Mouse (Mus musculus) forebrain, embryonic 11.5 days (tissue): Measurements from ENCODE around the gene Ilf2. TPM values are rescaled to one million over a fixed set of nuclear protein-coding genes. Genes with fewer than 3 reads are reported as not detected.

Experiments used
- ATAC-seq: fragments of 200-750 bp; cut with Nextera tagmentation; replicated peaks from 2 replicates; pipeline ENCODE4 v1.8.0; 2017; ENCODE audit warnings: moderate TSS enrichment; ENCODE audit not compliant: low FRiP score
- DNase-seq: peaks from one replicate; pipeline ENCODE4 v3.0.0-alpha.2; 2017; ENCODE audit warnings: low spot score
- H3K27ac ChIP-seq: fragments of 300-500 bp; sonication (generic); 2 replicates; pipeline ENCODE4 v1.5.1; 2014; ENCODE audit warnings: low read depth, low read length
- H3K27me3 ChIP-seq: fragments of 300-500 bp; sonication (generic); 2 replicates; pipeline ENCODE4 v1.6.1; 2014; ENCODE audit warnings: mild to moderate bottlenecking, low read length, mixed read lengths; ENCODE audit not compliant: control insufficient read depth, insufficient read depth
- H3K36me3 ChIP-seq: fragments of 300-500 bp; sonication (generic); 2 replicates; pipeline ENCODE4 v1.6.1; 2014; ENCODE audit warnings: mild to moderate bottlenecking, low read length, moderate library complexity, mixed read lengths; ENCODE audit not compliant: control insufficient read depth, insufficient read depth
- H3K4me1 ChIP-seq: fragments of 300-500 bp; sonication (generic); replicated peaks from 2 replicates; pipeline ENCODE4 v1.6.1; 2014; ENCODE audit warnings: low read length, mixed read lengths; ENCODE audit not compliant: control insufficient read depth, insufficient read depth
- H3K4me2 ChIP-seq: fragments of 300-500 bp; sonication (generic); 2 replicates; pipeline ENCODE4 v1.6.1; 2014; ENCODE audit warnings: low read depth, mild to moderate bottlenecking, low read length, moderate library complexity, mixed read lengths; ENCODE audit not compliant: severe bottlenecking
- H3K4me3 ChIP-seq: fragments of 300-500 bp; sonication (generic); 2 replicates; pipeline ENCODE4 v1.5.1; 2014; ENCODE audit warnings: low read depth, low read length
- H3K9ac ChIP-seq: fragments of 300-500 bp; sonication (generic); 2 replicates; pipeline ENCODE4 v1.6.1; 2014; ENCODE audit warnings: low read length
- H3K9me3 ChIP-seq: fragments of 300-500 bp; sonication (generic); 2 replicates; pipeline ENCODE4 v1.6.1; 2016; ENCODE audit warnings: low read length, mixed read lengths; ENCODE audit not compliant: control insufficient read depth
- WGBS: fragments of 180-500 bp; shearing (Covaris S2); extraction: QIAGEN DNeasy Blood & Tissue Kit; methylation state at CpG from one replicate; pipeline ENCODE4 v1.1.7; 2014; 5-methylcytosine and 5-hydroxymethylcytosine counted together
- polyA plus RNA-seq: library from polyadenylated mRNA; unstranded; fragments of >200 nt; fragmentation: Nextera tagmentation; extraction: Ambion mirVana; gene quantifications from 2 replicates; pipeline ENCODE4 v1.2.1, GENCODE M21; 2014

Ilf2 gene
- polyA plus RNA-seq, 1 experiment from 2014 or later = 365 TPM

DNA sequence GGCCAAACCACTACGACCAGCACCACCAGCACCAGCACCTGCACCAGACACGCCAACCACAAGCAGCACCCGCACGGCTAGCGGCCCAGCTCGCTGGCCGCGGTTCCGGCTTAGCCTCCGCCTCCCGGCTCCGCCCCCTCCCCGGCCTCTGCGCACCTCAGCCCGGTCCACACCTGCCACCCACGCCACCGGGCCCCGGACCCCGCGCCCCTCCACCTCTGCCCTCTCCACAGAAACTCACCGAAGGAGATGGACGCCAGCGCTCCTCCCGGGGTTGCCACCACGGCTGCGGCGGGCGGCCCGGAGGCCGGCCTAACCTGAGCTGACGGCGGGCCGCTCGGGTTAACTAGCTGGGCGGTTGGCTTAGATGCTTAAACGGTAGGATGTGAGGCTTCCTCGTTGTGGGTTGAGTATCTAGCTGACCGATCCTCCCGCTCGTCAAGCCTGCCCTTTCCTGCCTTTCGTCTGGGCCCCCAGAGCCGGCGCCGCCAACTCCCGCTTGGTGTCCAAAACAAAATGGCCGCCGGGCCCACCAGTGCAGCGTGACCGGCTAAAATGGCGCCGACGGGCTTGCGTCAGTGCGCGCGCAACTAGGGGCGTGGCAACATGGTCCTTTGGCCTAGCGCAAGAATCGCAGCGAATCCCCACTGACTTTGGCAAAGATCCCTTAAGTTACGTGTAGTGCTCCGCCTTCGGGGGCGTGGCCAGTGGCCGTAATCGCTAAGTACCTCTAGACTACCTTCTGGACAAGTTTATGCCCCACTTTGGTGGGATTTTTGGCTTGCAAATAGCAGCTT is 33.2 kb downstream of the Ilf2 start, which contains the start of gene Chtop:
Gene Chtop (minus strand): TSS at position 549 of the 797 bp plus-strand sequence.
- Histone ChIP-seq H3K9ac (peak within 1 kb of the TSS; percentile 99), H3K27me3 (peaks cover 5% of the 10 kb centered on the region), H3K36me3 (peaks cover 4% of the 10 kb centered on the region; the same call in 1 of the 2 replicates), H3K27ac (peak within 1 kb of the TSS; percentile 77), H3K9me3 (no peaks in the 10 kb centered on the region), H3K4me1 (peaks cover 9% of the 10 kb centered on the region; the same call in 1 of the 2 replicates), H3K4me3 (peak within 1 kb of the TSS; percentile 93), H3K4me2 (peak within 1 kb of the TSS; percentile 59)
- DNase-seq = peak; percentile 100
- peak; percentile 94 for ATAC-seq
- under 1% methylated on average over 65 of the region's 66 CpGs for WGBS

DNA sequence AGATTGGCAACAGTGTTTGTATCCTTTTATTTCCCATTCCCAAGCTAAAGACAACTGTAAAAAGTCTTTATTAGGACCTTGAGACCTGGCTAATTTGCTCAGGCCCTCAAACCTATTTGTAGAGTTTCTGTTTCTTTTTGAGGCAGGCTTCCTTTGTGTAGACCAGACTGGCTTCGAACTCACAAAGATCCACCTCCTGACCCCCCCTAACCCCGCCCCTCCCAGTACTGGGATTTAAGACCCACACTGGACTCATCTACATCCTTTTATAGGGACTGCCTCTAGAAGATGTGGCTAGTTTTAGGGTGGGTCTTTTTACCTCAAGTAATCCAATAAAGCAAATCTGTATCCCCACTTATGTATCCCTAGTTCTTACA is 33.8 kb downstream of the Ilf2 start:
- Histone ChIP-seq H3K4me1 (peaks cover 10% of the 10 kb centered on the region; the same call in 1 of the 2 replicates), H3K9ac (no peak overlapping the region; the same call in 1 of the 2 replicates)

DNA sequence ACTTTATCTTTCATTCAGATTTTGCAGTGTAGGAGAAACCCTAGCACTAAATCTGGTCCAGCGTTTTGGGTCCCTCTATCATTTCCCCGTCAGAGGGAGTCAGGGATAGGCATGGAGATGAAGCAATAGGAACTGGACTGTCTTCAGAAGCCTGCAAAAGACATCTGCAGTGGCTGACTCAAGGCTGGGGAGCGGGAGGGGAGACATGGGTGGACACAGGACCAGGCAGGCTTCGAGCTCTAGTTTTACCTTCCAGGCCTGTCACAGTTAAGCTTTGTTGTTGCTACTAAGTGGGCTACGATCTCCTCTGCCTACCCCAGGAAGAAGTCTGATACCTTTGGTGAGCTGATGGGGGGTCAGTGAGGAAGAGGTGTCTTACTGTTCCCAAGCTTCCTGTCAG is 36.4 kb downstream of the Ilf2 start:
- Histone ChIP-seq H3K9ac (no peak overlapping the region), H3K4me1 (peaks cover 10% of the 10 kb centered on the region; the same call in 1 of the 2 replicates), H3K4me3 (no peak overlapping the region), H3K4me2 (no peak overlapping the region), H3K36me3 (no peaks in the 10 kb centered on the region), H3K27ac (no peak overlapping the region), H3K27me3 (peaks cover 12% of the 10 kb centered on the region), H3K9me3 (no peaks in the 10 kb centered on the region)
- 88% methylated on average over 5 of the region's 5 CpGs for WGBS
- ATAC-seq (no peak), DNase-seq (no peak)

More for the DNA sequence above, 33.8 kb downstream of the Ilf2 start:
- Histone ChIP-seq H3K27me3 (peaks cover 5% of the 10 kb centered on the region), H3K4me3 (peak overlapping the region; percentile 93; the same call in 1 of the 2 replicates), H3K27ac (0 out of 2 replicates have a peak overlapping the region, but pooled peaks have one; percentile 4), H3K36me3 (peaks cover 4% of the 10 kb centered on the region; the same call in 1 of the 2 replicates), H3K9me3 (no peaks in the 10 kb centered on the region), H3K4me2 (peak overlapping the region; percentile 35; the same call in 1 of the 2 replicates)
- WGBS = 6% methylated on average over 2 of the region's 2 CpGs
- DNase-seq = no peak
- peak; percentile 29 for ATAC-seq

DNA sequence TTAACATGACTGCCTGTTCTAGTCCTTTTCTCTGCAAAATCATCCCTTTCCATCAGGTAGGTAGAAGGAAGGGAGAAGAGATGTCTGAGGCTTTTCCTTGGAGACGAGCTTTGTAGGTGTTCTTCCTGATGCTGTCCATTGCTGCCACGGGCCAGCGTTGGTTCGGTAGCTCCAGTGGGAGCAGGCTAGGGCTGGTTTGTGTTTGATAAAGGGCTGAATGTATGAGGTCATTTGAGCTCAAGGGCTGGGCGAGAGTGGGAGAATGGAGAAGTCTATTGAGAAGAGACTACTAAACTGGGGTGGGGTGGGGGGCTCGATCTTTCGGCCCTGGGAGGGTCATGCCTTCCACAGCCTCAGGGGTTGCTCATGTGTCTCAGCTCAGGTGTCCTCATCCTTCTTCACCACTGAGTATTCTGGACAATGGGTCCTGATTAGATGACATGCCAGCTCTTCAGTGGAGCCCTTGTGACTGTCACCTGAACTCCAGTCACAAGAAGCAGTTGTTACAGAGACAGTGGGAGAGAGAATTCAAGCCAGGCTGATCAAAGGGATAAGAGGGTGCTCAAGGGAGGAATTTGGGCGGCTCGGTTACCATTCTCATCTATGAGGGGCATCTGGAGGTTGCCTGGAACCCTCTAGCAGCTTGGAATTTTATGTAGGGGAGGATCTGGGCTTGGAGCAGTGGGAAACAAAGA is 37.2 kb downstream of the Ilf2 start:
- Histone ChIP-seq H3K9ac (no peak overlapping the region), H3K9me3 (no peaks in the 10 kb centered on the region), H3K4me3 (no peak overlapping the region), H3K4me2 (no peak overlapping the region), H3K4me1 (peaks cover 3% of the 10 kb centered on the region; the same call in 1 of the 2 replicates), H3K36me3 (no peaks in the 10 kb centered on the region), H3K27ac (no peak overlapping the region), H3K27me3 (peaks cover 12% of the 10 kb centered on the region)
- WGBS = 79% methylated on average over 9 of the region's 9 CpGs
- ATAC-seq (no peak), DNase-seq (no peak)

DNA sequence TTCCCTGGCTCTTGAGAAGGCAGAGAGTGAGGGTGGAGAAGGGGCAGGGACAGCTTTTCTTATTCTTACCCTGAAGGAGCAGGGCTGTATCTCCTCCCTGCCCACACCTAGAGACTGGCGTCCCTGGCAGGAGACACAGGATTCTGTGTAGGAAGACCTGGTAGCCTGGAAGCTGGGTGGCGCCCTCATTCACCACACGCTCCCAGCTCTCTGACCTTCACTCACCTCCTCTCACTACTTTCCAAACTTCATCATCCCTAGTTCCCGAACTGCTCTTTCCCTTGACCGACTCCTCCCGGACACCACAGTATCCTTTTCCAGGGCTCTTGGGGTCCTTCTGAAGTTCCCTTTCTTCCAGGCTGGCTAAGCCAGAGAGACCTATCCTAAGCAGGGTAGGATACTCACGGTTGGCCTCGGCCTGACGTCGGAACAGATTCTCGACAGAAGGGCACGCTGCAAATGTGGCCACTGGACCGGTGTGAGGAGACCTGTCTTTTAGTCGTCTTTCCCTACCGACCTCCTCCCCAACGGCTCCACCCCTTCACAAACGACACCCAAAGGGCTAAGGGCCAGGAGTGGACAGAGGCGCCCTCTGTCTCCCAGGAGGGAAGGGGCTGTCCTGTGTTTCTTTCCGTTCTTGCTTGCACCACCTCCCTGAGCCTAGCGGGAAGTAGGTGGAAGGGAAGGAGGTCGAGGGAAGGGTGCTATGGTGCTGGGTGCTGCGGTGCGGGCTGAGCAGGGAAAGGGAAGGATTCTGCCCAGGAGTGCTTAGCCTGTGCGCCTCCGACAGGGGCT is 38.1 kb downstream of the Ilf2 start, which contains the start of the genes S100a1 and S100a13:
Gene S100a1 (minus strand): TSS at position 597 of the 795 bp plus-strand sequence.
Gene S100a13 (plus strand): TSS at position 640 of the 795 bp plus-strand sequence.
- H3K27ac ChIP-seq = no peak within 1 kb of the TSS
- ATAC-seq = 0 out of 2 replicates have a peak, but pooled peaks have one; percentile 8

DNA sequence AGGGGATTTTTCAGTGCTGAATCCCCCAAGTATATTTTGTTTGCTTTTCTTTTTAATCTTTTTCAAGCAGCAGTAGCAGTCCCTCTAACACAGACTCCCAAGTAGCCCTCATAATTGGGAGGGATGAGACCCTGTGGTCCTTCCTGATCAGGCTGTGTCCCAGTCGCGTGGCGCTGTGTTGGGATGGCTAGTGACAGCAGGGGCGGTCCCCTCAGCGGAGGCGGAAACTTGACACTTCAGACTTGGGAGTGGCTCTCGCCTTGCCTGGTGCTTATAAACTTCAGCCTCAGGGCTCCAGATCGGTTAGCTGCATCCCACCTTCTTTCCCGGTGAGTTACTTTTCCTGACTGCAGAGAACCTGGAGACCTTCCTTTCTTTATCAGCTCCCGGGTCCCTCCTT is 38.8 kb downstream of the Ilf2 start:
- under 1% methylated on average over 10 of the region's 10 CpGs for WGBS
- H3K27me3 ChIP-seq = peaks cover 12% of the 10 kb centered on the region
- ATAC-seq (peak; percentile 68), DNase-seq (peak; percentile 74)
- H3K36me3 ChIP-seq = no peaks in the 10 kb centered on the region
- peaks cover 3% of the 10 kb centered on the region; the same call in 1 of the 2 replicates for H3K4me1 ChIP-seq
- peak overlapping the region; percentile 66 for H3K4me2 ChIP-seq
- H3K4me3 ChIP-seq = peak overlapping the region; percentile 22
- H3K27ac ChIP-seq = no peak overlapping the region
- no peaks in the 10 kb centered on the region for H3K9me3 ChIP-seq
- H3K9ac ChIP-seq = peak overlapping the region; percentile 33

More for the DNA sequence above, 38.1 kb downstream of the Ilf2 start, which contains the start of the genes S100a1 and S100a13:
- H3K4me3 ChIP-seq = peak within 1 kb of the TSS; percentile 22
- no peak for DNase-seq
- no peaks in the 10 kb centered on the region for H3K36me3 ChIP-seq
- H3K9me3 ChIP-seq = no peaks in the 10 kb centered on the region
- 4% methylated on average over 25 of the region's 25 CpGs for WGBS
- peak within 1 kb of the TSS; percentile 66 for H3K4me2 ChIP-seq
- H3K4me1 ChIP-seq = peaks cover 3% of the 10 kb centered on the region; the same call in 1 of the 2 replicates
- H3K9ac ChIP-seq = peak within 1 kb of the TSS; percentile 33
- H3K27me3 ChIP-seq = peaks cover 12% of the 10 kb centered on the region

DNA sequence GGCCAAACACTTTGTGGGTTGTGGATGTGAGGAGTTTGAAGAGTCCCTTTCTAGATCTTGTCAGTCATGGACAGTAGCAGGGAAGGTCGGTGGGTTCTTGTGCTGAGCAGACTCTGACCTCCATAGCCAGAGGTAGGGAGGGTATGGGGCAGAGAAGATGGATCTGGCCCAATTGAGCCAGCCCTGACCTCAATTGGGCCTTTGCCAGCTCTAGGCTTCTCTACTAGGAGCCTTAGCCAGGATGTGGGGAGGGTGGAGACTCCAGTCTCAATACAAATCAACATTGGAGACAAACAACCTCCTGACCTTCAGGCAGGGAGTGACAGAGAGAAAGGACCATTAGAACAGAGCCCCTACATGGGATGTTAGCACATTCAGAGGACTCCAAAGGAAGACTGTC is 39.3 kb downstream of the Ilf2 start:
- no peaks in the 10 kb centered on the region for H3K36me3 ChIP-seq
- peak overlapping the region; percentile 33; the same call in 1 of the 2 replicates for H3K9ac ChIP-seq
- peaks cover 12% of the 10 kb centered on the region for H3K27me3 ChIP-seq
- peak overlapping the region; percentile 22; the same call in 1 of the 2 replicates for H3K4me3 ChIP-seq
- no peak for ATAC-seq
- DNase-seq = no peak
- no peak overlapping the region for H3K27ac ChIP-seq
- no peaks in the 10 kb centered on the region for H3K9me3 ChIP-seq
- H3K4me1 ChIP-seq = peaks cover 3% of the 10 kb centered on the region; the same call in 1 of the 2 replicates
- WGBS = 57% methylated on average over 1 of the region's 1 CpGs
- H3K4me2 ChIP-seq = peak overlapping the region; percentile 66
